Mouse (Mus musculus): ENCODE results near the gene Bahcc1. TPM values are rescaled to one million over a fixed set of nuclear protein-coding genes. Genes with fewer than 3 reads are reported as not detected.

Gene Bahcc1
- polyA plus RNA-seq, 2 experiments: 0.75 to 1.6 TPM

GRCm38 (mm10) chr11:120240941-120241890 lies 8.5 kb downstream of the Bahcc1 start:
- no peak overlapping the region for H3K4me3 ChIP-seq (ENCODE audit: insufficient read depth in 1 of 2, low read depth in 2 of 2, low read length in 2 of 2)
- H3K27me3 ChIP-seq (ENCODE audit: control insufficient read depth, insufficient read depth, low read length): peaks cover 45% of the 10 kb centered on the region
- ATAC-seq (ENCODE audit: insufficient read depth) (no peak), DNase-seq (ENCODE audit: low read depth in 3 of 3, low spot score in 3 of 3) (no peak)
- 53% methylated on average over 29 of the region's 29 CpGs for WGBS (ENCODE audit: insufficient replicate concordance)
- H3K4me2 ChIP-seq (ENCODE audit: low read depth): peak overlapping the region; percentile 11; the same call in 1 of the 2 replicates
- H3K36me3 ChIP-seq (replicated peaks; ENCODE audit: control insufficient read depth, insufficient read depth, low read depth): no peaks in the 10 kb centered on the region
- H3K27ac ChIP-seq: no peak overlapping the region
- TF ChIP-seq CTCF (IDR thresholded peaks at IDR 0.05; ENCODE audit: low read depth) (no peak), EP300 (IDR thresholded peaks at IDR 0.05; ENCODE audit: low read depth) (no peak)
- H3K9ac ChIP-seq (replicated peaks): no peak overlapping the region
- 0 out of 4 replicates have a peak, but pooled peaks cover 0 to 2% of the 10 kb centered on the region in 2 experiments for H3K4me1 ChIP-seq (replicated peaks; ENCODE audit: control insufficient read depth in 2 of 2, insufficient read depth in 2 of 2, low read length in 1 of 2)
- H3K9me3 ChIP-seq (ENCODE audit: control insufficient read depth, low read length): no peaks in the 10 kb centered on the region

- H3K9me3 ChIP-seq (ENCODE audit: control insufficient read depth, low read length): no peaks in the 10 kb centered on the region
- WGBS (ENCODE audit: insufficient replicate concordance): 67% methylated on average over 6 of the region's 6 CpGs
- H3K4me3 ChIP-seq (ENCODE audit: insufficient read depth in 1 of 2, low read depth in 2 of 2, low read length in 2 of 2): no peak overlapping the region
- peaks cover 36% of the 10 kb centered on the region for H3K27me3 ChIP-seq (ENCODE audit: control insufficient read depth, insufficient read depth, low read length)
- ATAC-seq (ENCODE audit: insufficient read depth): no peak
- H3K9ac ChIP-seq (replicated peaks): no peak overlapping the region
- H3K4me1 ChIP-seq (replicated peaks; ENCODE audit: control insufficient read depth in 2 of 2, insufficient read depth in 2 of 2, low read length in 1 of 2): peaks cover 0 to 2% of the 10 kb centered on the region in 2 experiments; a peak in 1 of 4 replicates
- H3K4me2 ChIP-seq (ENCODE audit: low read depth): no peak overlapping the region
- no peak for DNase-seq (ENCODE audit: low read depth in 3 of 3, low spot score in 3 of 3)
- no peak overlapping the region for H3K27ac ChIP-seq
- no peaks in the 10 kb centered on the region for H3K36me3 ChIP-seq (replicated peaks; ENCODE audit: control insufficient read depth, insufficient read depth, low read depth)
- no peak for TF ChIP-seq EP300 (IDR thresholded peaks at IDR 0.05; ENCODE audit: low read depth)
- TF ChIP-seq CTCF (IDR thresholded peaks at IDR 0.05; ENCODE audit: low read depth): no peak
These were observed 9.4 kb downstream of the Bahcc1 start for GRCm38 (mm10) chr11:120241981-120242725.

GRCm38 (mm10) chr11:120242726-120243530 lies 10.2 kb downstream of the Bahcc1 start:
- no peaks in the 10 kb centered on the region for H3K9me3 ChIP-seq (ENCODE audit: control insufficient read depth, low read length)
- DNase-seq (ENCODE audit: low read depth in 3 of 3, low spot score in 3 of 3) (no peak), ATAC-seq (ENCODE audit: insufficient read depth) (no peak)
- no peak overlapping the region for H3K4me2 ChIP-seq (ENCODE audit: low read depth)
- no peak for TF ChIP-seq CTCF (IDR thresholded peaks at IDR 0.05; ENCODE audit: low read depth)
- TF ChIP-seq EP300 (IDR thresholded peaks at IDR 0.05; ENCODE audit: low read depth): no peak
- H3K36me3 ChIP-seq (replicated peaks; ENCODE audit: control insufficient read depth, insufficient read depth, low read depth): no peaks in the 10 kb centered on the region
- peaks cover 0 to 2% of the 10 kb centered on the region in 2 experiments; a peak in 1 of 4 replicates for H3K4me1 ChIP-seq (replicated peaks; ENCODE audit: control insufficient read depth in 2 of 2, insufficient read depth in 2 of 2, low read length in 1 of 2)
- WGBS (ENCODE audit: insufficient replicate concordance): 81% methylated on average over 22 of the region's 22 CpGs
- no peak overlapping the region for H3K9ac ChIP-seq (replicated peaks)
- peaks cover 28% of the 10 kb centered on the region for H3K27me3 ChIP-seq (ENCODE audit: control insufficient read depth, insufficient read depth, low read length)
- no peak overlapping the region for H3K27ac ChIP-seq
- no peak overlapping the region for H3K4me3 ChIP-seq (ENCODE audit: insufficient read depth in 1 of 2, low read depth in 2 of 2, low read length in 2 of 2)

GRCm38 (mm10) chr11:120243531-120243820 lies 10.7 kb downstream of the Bahcc1 start:
- H3K27ac ChIP-seq: no peak overlapping the region
- no peaks in the 10 kb centered on the region for H3K36me3 ChIP-seq (replicated peaks; ENCODE audit: control insufficient read depth, insufficient read depth, low read depth)
- H3K9ac ChIP-seq (replicated peaks): no peak overlapping the region
- no peaks in the 10 kb centered on the region for H3K9me3 ChIP-seq (ENCODE audit: control insufficient read depth, low read length)
- 88% methylated on average over 6 of the region's 6 CpGs for WGBS (ENCODE audit: insufficient replicate concordance)
- H3K27me3 ChIP-seq (ENCODE audit: control insufficient read depth, insufficient read depth, low read length): peaks cover 22% of the 10 kb centered on the region
- H3K4me3 ChIP-seq (ENCODE audit: insufficient read depth in 1 of 2, low read depth in 2 of 2, low read length in 2 of 2): no peak overlapping the region
- ATAC-seq (ENCODE audit: insufficient read depth) (no peak), DNase-seq (ENCODE audit: low read depth in 3 of 3, low spot score in 3 of 3) (no peak)
- no peak overlapping the region for H3K4me2 ChIP-seq (ENCODE audit: low read depth)
- TF ChIP-seq EP300 (IDR thresholded peaks at IDR 0.05; ENCODE audit: low read depth) (no peak), CTCF (IDR thresholded peaks at IDR 0.05; ENCODE audit: low read depth) (no peak)
- H3K4me1 ChIP-seq (replicated peaks; ENCODE audit: control insufficient read depth in 2 of 2, insufficient read depth in 2 of 2, low read length in 1 of 2): peaks cover 0 to 2% of the 10 kb centered on the region in 2 experiments; a peak in 1 of 4 replicates
